Mouse (Mus musculus) liver, embryonic 12.5 days (tissue): Measurements from ENCODE around the gene 1700020A23Rik. TPM values are rescaled to one million over a fixed set of nuclear protein-coding genes. Genes with fewer than 3 reads are reported as not detected.

Experiments
- ATAC-seq: fragments of 200-750 bp; cut with Nextera tagmentation; 2 replicates; pipeline ENCODE4 v1.8.0; 2017; ENCODE audit warnings: moderate number of reproducible peaks, mild to moderate bottlenecking, moderate library complexity
- H3K27ac ChIP-seq: fragments of 300-500 bp; sonication (generic); 2 replicates; pipeline ENCODE4 v1.5.1; 2016; ENCODE audit warnings: mild to moderate bottlenecking
- H3K27me3 ChIP-seq: fragments of 300-500 bp; sonication (generic); replicated peaks from 2 replicates; pipeline ENCODE4 v1.6.1; 2016; ENCODE audit warnings: mild to moderate bottlenecking, moderate library complexity
- H3K36me3 ChIP-seq: fragments of 300-500 bp; sonication (generic); 2 replicates; pipeline ENCODE4 v1.6.1; 2016; ENCODE audit warnings: mild to moderate bottlenecking, moderate library complexity
- H3K4me1 ChIP-seq: fragments of 300-500 bp; sonication (generic); 2 replicates; pipeline ENCODE4 v1.6.1; 2016
- H3K4me2 ChIP-seq: fragments of 300-500 bp; sonication (generic); 2 replicates; pipeline ENCODE4 v1.6.1; 2016; ENCODE audit warnings: mild to moderate bottlenecking, moderate library complexity
- H3K4me3 ChIP-seq: fragments of 300-500 bp; sonication (generic); 2 replicates; pipeline ENCODE4 v1.5.1; 2016; ENCODE audit warnings: mild to moderate bottlenecking, moderate library complexity
- H3K9ac ChIP-seq: fragments of 300-500 bp; sonication (generic); 2 replicates; pipeline ENCODE4 v1.6.1; 2016; ENCODE audit warnings: mild to moderate bottlenecking, moderate library complexity
- H3K9me3 ChIP-seq: fragments of 300-500 bp; sonication (generic); replicated peaks from 2 replicates; pipeline ENCODE4 v1.6.1; 2016; ENCODE audit warnings: mild to moderate bottlenecking, moderate library complexity
- WGBS: fragments of 180-500 bp; shearing (Covaris S2); methylation state at CpG from one replicate; pipeline ENCODE4 v1.1.7; 2016; ENCODE audit not compliant: insufficient replicate concordance; 5-methylcytosine and 5-hydroxymethylcytosine counted together
- polyA plus RNA-seq: library from polyadenylated mRNA; unstranded; fragments of >200 nt; fragmentation: Nextera tagmentation; extraction: Ambion mirVana; gene quantifications from 2 replicates; pipeline ENCODE4 v1.2.1, GENCODE M21; 2016

Gene 1700020A23Rik
- polyA plus RNA-seq, 1 experiment from 2014 or later = not detected

DNA sequence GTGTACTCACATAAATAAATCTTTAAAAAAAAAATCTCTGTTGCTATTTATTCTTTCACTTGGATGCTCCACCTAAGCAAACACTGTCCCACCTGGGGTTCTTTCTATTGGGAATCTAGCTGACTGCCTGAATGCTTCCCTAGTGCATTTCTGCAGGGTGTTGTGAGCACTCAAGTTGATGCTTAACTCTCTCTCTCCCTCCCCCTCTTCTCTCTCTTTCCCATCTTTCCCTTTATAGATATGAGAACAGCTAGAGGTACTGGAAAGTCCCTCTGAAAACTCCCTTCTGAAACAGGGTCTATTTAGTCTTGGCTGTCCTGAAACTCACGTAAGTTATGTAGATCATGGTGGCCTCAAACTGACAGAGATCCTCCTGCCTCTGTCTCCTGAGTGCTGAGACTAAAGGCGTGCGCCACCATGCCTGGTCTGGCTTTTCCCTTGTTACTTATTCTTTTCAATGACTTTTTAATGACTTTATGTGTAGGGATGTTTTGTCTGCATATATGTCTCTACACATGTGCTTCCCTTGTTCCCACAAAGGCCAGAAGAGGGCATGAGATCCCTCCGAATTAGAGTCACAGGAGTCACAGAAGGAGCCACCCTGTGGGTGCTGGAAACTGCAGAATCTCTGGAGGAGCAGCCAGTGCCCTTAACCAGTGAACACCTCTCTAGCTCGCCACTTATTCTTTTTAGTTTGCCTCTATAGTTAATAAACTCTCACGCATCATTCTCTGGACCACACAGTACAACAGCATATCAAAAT lies 9.2 kb downstream of the 1700020A23Rik start:
- H3K4me2 ChIP-seq = no peak overlapping the region
- H3K9me3 ChIP-seq = no peaks in the 10 kb centered on the region
- no peaks in the 10 kb centered on the region; the same call in none of the 2 replicates for H3K27me3 ChIP-seq
- ATAC-seq = no peak
- H3K4me1 ChIP-seq = no peaks in the 10 kb centered on the region
- no peak overlapping the region for H3K9ac ChIP-seq
- 54% methylated on average over 6 of the region's 6 CpGs for WGBS
- no peak overlapping the region for H3K4me3 ChIP-seq
- H3K36me3 ChIP-seq = peaks cover 4% of the 10 kb centered on the region
- no peak overlapping the region for H3K27ac ChIP-seq

DNA sequence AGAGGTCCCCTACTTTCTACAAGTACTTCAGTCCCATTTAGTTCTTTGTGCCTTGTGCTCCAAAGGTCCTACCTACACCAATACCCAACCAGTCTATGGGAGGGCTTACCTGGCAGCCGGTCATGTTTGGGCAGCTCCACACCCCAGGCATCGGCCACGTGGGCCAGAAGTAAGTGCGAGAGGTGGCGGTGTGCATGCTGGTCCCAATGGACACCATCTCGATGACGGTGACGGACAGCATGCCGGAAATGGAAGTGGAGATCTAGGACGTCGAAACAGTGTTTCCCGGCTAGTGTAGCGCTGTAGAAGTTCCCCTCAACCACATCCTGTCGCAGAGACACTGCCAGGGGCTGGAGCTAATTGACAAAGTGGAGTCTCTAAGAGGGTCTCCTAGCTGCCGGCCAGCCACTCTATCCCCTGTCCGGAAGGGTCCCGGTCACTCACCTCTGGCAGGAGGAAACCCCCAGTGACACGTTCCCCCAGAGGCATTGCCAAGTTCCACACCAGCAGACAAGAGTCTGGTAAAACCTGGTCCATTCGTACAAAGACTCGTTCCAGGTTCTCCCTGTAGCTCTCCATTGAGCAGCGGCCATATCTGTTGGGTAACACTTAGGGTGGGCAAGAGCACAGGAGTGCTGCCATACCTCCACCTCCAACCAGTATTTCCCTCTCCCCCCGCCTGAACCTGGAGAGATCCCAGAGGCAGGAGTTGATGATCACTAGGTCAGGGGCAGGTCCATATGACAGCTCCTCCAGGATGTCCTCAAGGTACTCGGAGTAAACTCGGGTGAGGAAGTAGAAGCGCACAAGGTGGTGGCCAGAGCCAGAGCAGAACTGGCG lies 16.9 kb downstream of the 1700020A23Rik start:
- no peaks in the 10 kb centered on the region for H3K27me3 ChIP-seq
- H3K36me3 ChIP-seq = peaks cover 22% of the 10 kb centered on the region
- H3K4me3 ChIP-seq = no peak overlapping the region
- no peak overlapping the region for H3K4me2 ChIP-seq
- no peak for ATAC-seq
- H3K27ac ChIP-seq = no peak overlapping the region
- no peaks in the 10 kb centered on the region for H3K9me3 ChIP-seq
- 87% methylated on average over 26 of the region's 26 CpGs for WGBS
- H3K4me1 ChIP-seq = peaks cover 27% of the 10 kb centered on the region
- no peak overlapping the region for H3K9ac ChIP-seq

DNA sequence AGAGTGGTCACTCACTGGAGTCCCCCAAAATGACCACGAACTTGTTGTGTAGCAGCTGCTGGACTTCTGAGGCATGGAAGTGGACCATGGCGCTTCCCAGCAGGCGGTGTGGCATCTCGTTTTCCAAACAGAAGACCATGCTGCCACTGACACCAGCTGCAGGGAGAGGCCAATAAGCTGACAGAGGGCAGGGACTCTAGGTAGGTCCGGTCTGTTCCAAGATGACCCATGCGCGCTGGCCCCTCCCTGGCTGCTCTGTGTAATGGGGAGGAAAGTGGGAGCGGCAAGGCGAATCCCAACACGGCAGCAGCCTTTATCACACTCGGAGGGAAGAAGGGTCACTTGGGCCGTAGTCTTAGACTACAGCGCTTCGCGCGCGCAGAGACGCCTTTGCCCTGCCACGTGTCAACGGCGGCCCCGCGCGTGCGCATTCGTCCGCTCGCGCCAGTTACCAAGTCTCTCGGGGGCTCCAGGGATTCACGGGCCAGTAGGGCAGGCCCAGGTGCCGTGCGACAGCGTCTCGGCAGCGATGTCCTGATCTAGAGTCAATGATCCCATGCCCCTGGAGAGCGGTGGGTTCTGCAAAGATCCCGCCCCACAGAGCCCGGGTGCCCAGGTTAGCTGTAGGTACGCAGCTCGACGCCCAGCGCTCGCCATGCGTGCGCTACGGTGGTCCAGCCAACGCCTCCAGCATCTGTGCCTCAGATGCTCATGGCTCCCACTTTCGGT lies 18.5 kb downstream of the 1700020A23Rik start:
- peak; percentile 74 for ATAC-seq
- H3K36me3 ChIP-seq = peaks cover 26% of the 10 kb centered on the region
- H3K27me3 ChIP-seq = no peaks in the 10 kb centered on the region
- WGBS = 15% methylated on average over 49 of the region's 49 CpGs
- no peaks in the 10 kb centered on the region for H3K9me3 ChIP-seq
- peak overlapping the region; percentile 78 for H3K27ac ChIP-seq
- H3K4me2 ChIP-seq = peak overlapping the region; percentile 91
- peaks cover 38% of the 10 kb centered on the region for H3K4me1 ChIP-seq
- H3K9ac ChIP-seq = peak overlapping the region; percentile 78
- peak overlapping the region; percentile 74 for H3K4me3 ChIP-seq

DNA sequence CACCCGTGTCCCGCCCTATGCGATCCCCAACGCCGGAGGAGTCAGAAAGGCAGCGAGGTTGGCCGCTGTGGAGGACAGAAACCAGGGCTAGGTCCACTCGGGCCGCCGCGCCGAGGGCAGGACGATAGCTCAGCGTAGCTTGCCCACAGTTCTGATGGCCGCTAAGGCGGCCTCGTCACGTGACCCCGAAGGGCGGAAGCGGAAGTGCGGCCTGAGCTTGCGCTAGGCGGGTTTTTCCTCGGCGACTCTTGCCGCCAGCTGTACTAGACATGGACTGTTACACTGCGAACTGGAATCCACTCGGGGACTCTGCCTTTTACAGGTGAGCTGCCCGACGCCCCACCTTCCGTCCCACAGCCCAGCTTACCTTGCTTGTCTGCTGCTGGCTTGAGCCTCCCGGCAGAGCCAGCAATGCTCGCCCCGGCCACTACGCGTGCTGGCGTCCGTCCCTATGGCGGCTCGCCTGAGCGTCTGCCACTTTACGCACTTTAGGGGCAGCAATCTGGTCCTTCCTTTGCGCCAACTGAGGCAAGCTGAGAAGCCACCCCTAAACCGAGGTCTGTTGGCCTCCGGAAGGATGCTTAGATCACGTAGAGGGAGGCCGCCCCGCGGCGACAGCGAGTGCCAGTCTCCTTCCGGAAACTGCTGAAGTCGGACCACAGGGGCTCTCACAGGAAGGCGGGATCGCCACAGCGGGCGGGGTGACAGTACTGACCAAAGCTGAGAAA lies 19.2 kb downstream of the 1700020A23Rik start, which contains the start of the genes Vps16 and Pced1a:
Gene Vps16 (plus strand): TSS at position 214 of the 728 bp plus-strand sequence.
Gene Pced1a (minus strand): TSS at position 576 of the 728 bp plus-strand sequence.
- Histone ChIP-seq H3K27ac (peak within 1 kb of the TSS; percentile 78), H3K9me3 (no peaks in the 10 kb centered on the region), H3K36me3 (peaks cover 22% of the 10 kb centered on the region), H3K4me2 (peak within 1 kb of the TSS; percentile 91), H3K4me1 (peaks cover 45% of the 10 kb centered on the region), H3K27me3 (no peaks in the 10 kb centered on the region), H3K4me3 (peak within 1 kb of the TSS; percentile 74), H3K9ac (peak within 1 kb of the TSS; percentile 78)
- under 1% methylated on average over 58 of the region's 58 CpGs for WGBS
- peak; percentile 92 for ATAC-seq

DNA sequence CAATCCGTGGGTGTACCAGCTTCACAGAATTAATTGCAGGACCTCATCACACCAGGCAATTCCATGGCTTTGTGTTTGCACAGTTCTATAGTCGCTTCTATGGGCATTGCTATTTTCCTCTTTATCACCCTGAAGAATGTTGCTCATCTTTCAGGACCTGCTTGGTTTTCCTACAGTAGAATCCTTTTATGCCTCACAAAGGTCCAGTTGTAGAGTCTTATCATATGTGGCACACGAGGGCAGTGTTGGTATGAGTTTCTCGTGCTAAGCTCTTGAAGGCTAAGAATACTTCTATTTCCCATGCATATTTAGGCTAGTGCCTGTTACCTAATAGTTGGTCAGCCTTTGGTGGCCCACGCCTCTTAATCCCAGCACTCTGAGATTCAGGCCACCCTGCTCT lies 20.1 kb downstream of the 1700020A23Rik start:
- 27% methylated on average over 5 of the region's 5 CpGs for WGBS
- ATAC-seq = no peak
- Histone ChIP-seq H3K4me3 (peak overlapping the region; percentile 74), H3K27ac (peak overlapping the region; percentile 78), H3K4me1 (peaks cover 52% of the 10 kb centered on the region), H3K4me2 (peak overlapping the region; percentile 91), H3K9ac (peak overlapping the region; percentile 78), H3K9me3 (no peaks in the 10 kb centered on the region), H3K27me3 (no peaks in the 10 kb centered on the region), H3K36me3 (peaks cover 23% of the 10 kb centered on the region)

DNA sequence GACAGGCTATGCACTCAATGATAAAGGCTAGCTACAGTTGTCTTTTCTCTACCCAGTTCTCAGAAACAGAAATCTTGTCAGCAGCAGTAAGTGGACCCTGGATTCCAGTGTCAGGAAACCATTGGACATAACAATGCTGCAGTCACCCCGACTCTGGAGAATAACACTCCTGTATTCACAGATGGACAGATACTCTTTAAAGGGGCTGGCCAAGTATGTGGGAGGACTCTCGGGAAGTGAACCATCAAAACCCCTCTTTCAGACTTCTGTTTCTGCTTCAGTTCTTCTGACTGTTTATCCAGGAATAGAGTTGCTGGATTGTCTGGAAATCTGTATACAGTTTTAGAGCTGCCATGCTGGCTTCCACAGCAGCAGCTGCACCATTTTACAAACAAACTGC lies 24.8 kb downstream of the 1700020A23Rik start:
- Histone ChIP-seq H3K4me3 (no peak overlapping the region), H3K36me3 (peaks cover 27% of the 10 kb centered on the region), H3K9me3 (no peaks in the 10 kb centered on the region), H3K4me2 (no peak overlapping the region), H3K9ac (no peak overlapping the region), H3K27ac (no peak overlapping the region), H3K4me1 (peaks cover 44% of the 10 kb centered on the region), H3K27me3 (no peaks in the 10 kb centered on the region)
- no peak for ATAC-seq
- WGBS = 59% methylated on average over 2 of the region's 2 CpGs

DNA sequence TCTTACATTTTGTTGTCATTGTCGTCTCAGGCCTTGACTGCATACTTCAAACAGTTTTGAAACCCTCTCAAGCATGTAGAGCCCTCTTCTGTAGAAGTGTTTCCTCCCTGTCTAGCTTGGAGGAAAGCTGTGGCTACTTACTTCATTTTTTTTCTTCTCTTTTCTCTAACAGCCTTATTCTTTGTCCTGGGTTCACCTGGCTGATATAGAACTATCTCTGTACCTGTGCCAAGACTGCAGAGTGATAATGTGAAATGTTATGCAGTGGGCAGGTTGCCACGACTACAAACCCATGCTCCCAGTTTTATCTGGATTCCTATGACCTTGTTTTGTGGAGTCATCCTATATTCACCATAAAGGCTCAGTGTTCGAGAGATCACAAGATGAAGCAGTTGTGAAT lies 25.4 kb downstream of the 1700020A23Rik start:
- ATAC-seq = no peak
- 79% methylated on average over 3 of the region's 3 CpGs for WGBS
- no peak overlapping the region for H3K27ac ChIP-seq

DNA sequence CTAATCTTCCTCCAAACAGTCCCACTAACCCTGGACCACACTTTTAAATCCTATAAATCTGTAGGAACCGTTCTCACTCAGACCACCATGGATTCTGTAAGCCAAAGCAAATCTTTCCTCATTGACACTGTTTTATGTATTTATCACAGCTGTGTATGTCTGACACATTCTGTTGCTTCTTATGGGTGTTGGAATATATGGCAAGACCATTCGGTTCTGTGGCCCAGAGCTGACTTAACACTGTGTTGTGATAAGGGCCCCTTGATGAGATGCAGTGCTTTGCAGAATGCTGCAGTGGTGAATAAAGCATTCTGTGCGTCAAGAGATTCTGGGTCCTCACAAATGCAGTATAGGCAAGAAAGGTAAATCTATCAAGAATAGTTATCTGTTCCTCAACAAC lies 27.1 kb downstream of the 1700020A23Rik start:
- Histone ChIP-seq H3K4me3 (no peak overlapping the region), H3K27me3 (no peaks in the 10 kb centered on the region), H3K4me1 (peaks cover 27% of the 10 kb centered on the region), H3K36me3 (peaks cover 32% of the 10 kb centered on the region), H3K9me3 (no peaks in the 10 kb centered on the region), H3K4me2 (no peak overlapping the region), H3K9ac (no peak overlapping the region), H3K27ac (no peak overlapping the region)
- no peak for ATAC-seq
- 74% methylated on average over 3 of the region's 3 CpGs for WGBS

More for the DNA sequence above, 25.4 kb downstream of the 1700020A23Rik start:
- Histone ChIP-seq H3K4me3 (no peak overlapping the region), H3K9ac (no peak overlapping the region), H3K36me3 (peaks cover 27% of the 10 kb centered on the region), H3K9me3 (no peaks in the 10 kb centered on the region), H3K4me1 (peaks cover 38% of the 10 kb centered on the region), H3K4me2 (no peak overlapping the region), H3K27me3 (no peaks in the 10 kb centered on the region)

DNA sequence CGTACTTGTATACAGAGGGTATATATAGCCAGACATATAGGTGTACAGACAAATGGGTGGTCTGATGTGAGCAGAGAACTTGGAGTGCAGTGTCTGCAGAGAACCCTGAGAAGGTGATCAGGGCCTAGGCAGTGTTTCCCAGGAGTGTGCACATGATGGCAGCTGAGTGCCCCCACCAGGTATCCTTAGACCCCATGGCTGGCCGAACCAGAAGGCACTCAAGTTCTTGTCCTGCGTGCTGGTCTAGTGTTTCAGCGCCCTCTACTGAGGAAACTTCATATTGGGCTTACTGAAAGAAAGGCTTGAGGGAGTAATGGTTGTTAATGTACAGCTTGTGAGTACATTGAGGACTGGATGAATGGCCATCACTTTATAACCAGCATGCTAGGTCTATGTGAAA lies 28.1 kb downstream of the 1700020A23Rik start:
- Histone ChIP-seq H3K4me2 (no peak overlapping the region), H3K4me3 (no peak overlapping the region), H3K9ac (no peak overlapping the region), H3K27me3 (no peaks in the 10 kb centered on the region), H3K27ac (no peak overlapping the region), H3K36me3 (peaks cover 38% of the 10 kb centered on the region), H3K4me1 (peaks cover 19% of the 10 kb centered on the region), H3K9me3 (no peaks in the 10 kb centered on the region)
- 23% methylated on average over 4 of the region's 4 CpGs for WGBS
- ATAC-seq = no peak

DNA sequence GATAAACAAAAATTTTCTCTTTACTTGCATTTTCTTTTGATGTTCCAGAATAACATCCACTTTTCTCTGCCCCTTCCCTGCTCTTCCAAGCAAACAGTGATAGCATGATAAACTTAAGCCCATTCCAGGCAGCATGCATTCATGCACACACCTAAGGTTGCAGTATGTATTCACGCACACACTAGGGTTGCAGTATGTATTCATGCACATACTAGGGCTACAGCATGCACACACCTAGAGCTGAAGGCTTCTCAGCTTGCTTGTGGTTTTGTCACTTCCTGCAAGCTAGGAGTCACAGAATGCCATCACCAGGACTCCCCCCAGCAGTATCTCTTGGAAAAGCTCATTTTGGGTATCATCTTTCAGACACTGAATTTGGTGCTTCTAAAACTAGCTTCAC lies 31.7 kb downstream of the 1700020A23Rik start:
- Histone ChIP-seq H3K4me3 (no peak overlapping the region), H3K27me3 (no peaks in the 10 kb centered on the region), H3K9me3 (no peaks in the 10 kb centered on the region), H3K4me2 (no peak overlapping the region), H3K27ac (no peak overlapping the region), H3K36me3 (peaks cover 59% of the 10 kb centered on the region), H3K4me1 (peaks cover 25% of the 10 kb centered on the region), H3K9ac (no peak overlapping the region)
- 85% methylated on average over 1 of the region's 1 CpGs for WGBS
- no peak for ATAC-seq

DNA sequence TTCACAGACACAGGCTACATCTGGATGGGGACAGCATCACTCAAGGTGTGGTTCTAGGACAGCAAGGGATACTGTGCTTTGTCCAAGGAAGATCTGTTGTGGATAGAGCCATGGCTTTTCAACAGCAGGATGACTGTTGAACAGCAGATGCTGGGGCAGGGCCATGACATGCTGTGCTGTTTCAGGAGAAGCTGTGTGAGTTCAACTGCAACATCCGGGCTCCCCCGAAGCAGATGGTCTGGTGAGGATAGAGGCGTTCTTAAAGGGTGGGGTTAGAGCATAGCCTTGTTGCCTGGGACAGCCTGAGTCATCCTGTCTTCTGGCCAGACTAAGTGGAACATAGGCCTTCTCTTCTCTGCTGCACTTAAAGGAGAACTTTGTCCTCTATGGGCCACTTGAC lies 33.8 kb downstream of the 1700020A23Rik start:
- 80% methylated on average over 3 of the region's 3 CpGs for WGBS
- H3K27ac ChIP-seq = no peak overlapping the region

More for the DNA sequence above, 33.8 kb downstream of the 1700020A23Rik start:
- Histone ChIP-seq H3K9ac (no peak overlapping the region), H3K27me3 (no peaks in the 10 kb centered on the region), H3K4me1 (peaks cover 36% of the 10 kb centered on the region), H3K4me2 (no peak overlapping the region), H3K36me3 (peaks cover 72% of the 10 kb centered on the region), H3K4me3 (no peak overlapping the region), H3K9me3 (no peaks in the 10 kb centered on the region)
- ATAC-seq = no peak
